Mouse (Mus musculus): ENCODE measurements around the gene Coro7.

DNA sequence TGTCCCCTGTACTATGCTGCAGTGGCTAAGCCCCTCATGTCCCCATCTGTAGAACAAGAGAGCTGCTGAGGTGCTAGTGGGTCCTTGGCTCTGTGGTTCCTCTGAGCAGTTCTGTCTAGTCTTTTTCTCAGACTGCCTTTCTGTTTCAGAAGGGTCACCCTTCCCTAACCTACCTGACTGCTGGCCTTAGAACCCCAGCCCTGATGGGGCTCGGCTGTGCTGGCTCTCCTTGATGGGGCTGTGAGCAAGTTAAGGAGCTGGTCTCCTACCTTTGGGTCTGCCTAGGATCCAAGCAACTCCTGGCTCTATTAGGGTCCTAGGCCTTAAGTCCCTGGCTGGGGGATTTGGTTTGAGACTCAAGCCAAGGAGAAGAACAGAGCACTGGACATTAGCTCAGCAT lies 64.3 kb downstream of the Coro7 start:
- TF ChIP-seq CTCF (IDR thresholded peaks at IDR 0.05; ENCODE audit: insufficient read depth, low read length) = no peak
- TF ChIP-seq POLR2A (IDR thresholded peaks at IDR 0.05; ENCODE audit: borderline replicate concordance, extremely low read depth, low read depth, low read length) = no peak
